Comparison of ENCODE assay signal across 8 mouse cellular contexts in the genomic region with DNA sequence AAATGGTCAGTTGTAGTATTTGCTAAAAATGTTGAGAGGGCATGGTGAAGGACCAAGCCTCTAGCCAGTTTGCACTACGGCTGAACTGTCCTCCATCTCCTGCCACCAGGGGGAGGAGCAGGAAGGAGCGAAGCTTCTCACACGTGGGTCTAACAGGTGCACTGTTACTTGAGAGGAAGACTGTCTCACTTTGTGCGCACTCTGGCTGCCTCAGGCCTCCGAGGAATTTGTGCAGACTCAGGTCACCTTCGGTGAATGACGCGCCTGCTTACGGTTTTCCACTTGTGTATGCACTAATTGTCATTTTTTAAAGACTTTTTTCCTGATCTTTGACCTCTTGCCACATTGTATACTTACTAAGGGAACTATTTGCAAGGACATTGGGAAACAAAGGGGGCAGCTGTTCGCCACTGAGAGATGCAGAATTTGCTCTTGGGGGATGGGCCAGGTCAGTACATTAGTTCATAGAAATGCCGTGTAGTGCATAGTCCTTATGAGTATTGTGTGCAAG.
DNase-seq lines count a peak whose midpoint lies in the region; TF ChIP-seq lines count a peak whose summit lies in the region.

No protein-coding gene starts in this region.

- TF ChIP-seq POLR2A in cerebellum, adult 2 months (IDR thresholded peaks at IDR 0.05; ENCODE audit: borderline replicate concordance, insufficient read depth, low read length), result no peak
- no peak for TF ChIP-seq POLR2A in testis, adult 2 months (IDR thresholded peaks at IDR 0.05; ENCODE audit: control insufficient read depth, low read depth, low read length)

- no peaks in the 10 kb centered on the region for H3K27me3 ChIP-seq in cerebellum, adult 2 months (ENCODE audit: control insufficient read depth, insufficient read depth, low read length)
- H3K27me3 ChIP-seq in testis, adult 2 months (ENCODE audit: control insufficient read depth, insufficient read depth, low read length), result no peaks in the 10 kb centered on the region

- H3K27ac ChIP-seq in cerebellum, adult 2 months (ENCODE audit: insufficient read depth, low read length), result no peak overlapping the region
- H3K27ac ChIP-seq in testis, adult 2 months (ENCODE audit: control insufficient read depth, insufficient read depth, low read depth, low read length), result no peak overlapping the region

- H3K4me1 ChIP-seq in cerebellum, adult 2 months (ENCODE audit: control insufficient read depth, insufficient read depth, low read length), result no peaks in the 10 kb centered on the region
- H3K4me1 ChIP-seq in testis, adult 2 months (ENCODE audit: control insufficient read depth, insufficient read depth, low read length), result no peaks in the 10 kb centered on the region

- peaks cover 4% of the 10 kb centered on the region for H3K36me3 ChIP-seq in testis, adult 2 months (ENCODE audit: control insufficient read depth, insufficient read depth, low read length)

- TF ChIP-seq CTCF in cerebellum, adult 2 months (IDR thresholded peaks at IDR 0.05; ENCODE audit: borderline replicate concordance, insufficient read depth, low read depth, low read length), result peak; percentile 56
- TF ChIP-seq CTCF in testis, adult 2 months (IDR thresholded peaks at IDR 0.05; ENCODE audit: control insufficient read depth, insufficient read depth, insufficient replicate concordance, low read depth, low read length), result peak; percentile 33; the same call in 1 of the 2 replicates

- WGBS in cerebellum, adult 2 months, result 61% methylated on average over 11 of the region's 11 CpGs

- no peak overlapping the region for H3K4me3 ChIP-seq in cerebellum, adult 2 months (replicated peaks; ENCODE audit: insufficient read depth, low read depth, low read length)
- no peak overlapping the region for H3K4me3 ChIP-seq in testis, adult 2 months (ENCODE audit: control insufficient read depth, low read depth, low read length)

- no peak for DNase-seq in cerebellum, adult 2 months
- DNase-seq in cerebellum, adult 9-11 months, result no peak
- DNase-seq in testis, postnatal 14 days (ENCODE audit: low spot score), result no peak
- peak; percentile 53 to 66 for DNase-seq in kidney, postnatal 4 days
- DNase-seq in retina, postnatal 1 day, result peak; percentile 40
- no peak for DNase-seq in urinary bladder, postnatal 10 days (ENCODE audit: low spot score)
- no peak for DNase-seq in cerebellum, adult 9-10 months

Comparison
In these comparisons a context has a peak if more than half of its experiments do, and no peak if none do; other contexts are left out.
1. DNase-seq: peak in kidney, postnatal 4 days (2 of 2) and retina, postnatal 1 day (single experiment); none in cerebellum, adult 2 months (0 of 2), cerebellum, adult 9-11 months (single experiment), testis, postnatal 14 days (single experiment), urinary bladder, postnatal 10 days (single experiment) and cerebellum, adult 9-10 months (single experiment).